Mouse (Mus musculus) erythroblast, embryonic 14.5 days (primary cell): ENCODE results near the gene Ube2q1.

Source experiments
- GATA1 ChIP-seq: IDR thresholded peaks from 2 replicates; pipeline ENCODE4 v1.6.1; 2012; ENCODE audit warnings: low read length, inconsistent platforms, mixed read lengths
- TAL1 ChIP-seq: IDR thresholded peaks from 3 replicates; pipeline ENCODE4 v1.6.1; 2012; ENCODE audit warnings: low read length, inconsistent platforms, mixed read lengths

DNA sequence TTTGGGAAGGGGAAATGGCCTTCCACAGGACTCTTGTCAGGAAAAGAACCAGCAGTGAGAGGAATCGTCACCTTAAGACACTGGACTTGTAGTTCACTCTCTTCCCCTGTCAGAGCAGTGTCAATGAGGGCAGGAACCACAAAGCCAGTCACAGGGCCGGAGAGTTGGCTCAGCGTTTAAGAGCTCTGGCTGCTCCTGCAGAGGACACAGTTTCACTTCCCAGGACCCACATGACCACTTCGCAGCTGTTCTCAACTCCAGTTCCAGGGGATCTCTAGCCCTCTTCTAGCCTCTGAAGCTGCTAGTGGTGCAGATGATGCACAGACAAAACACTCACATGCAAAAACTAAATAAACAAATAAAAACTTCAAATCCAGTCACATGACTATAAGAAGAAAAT is 22.9 kb downstream of the Ube2q1 start:
- TF ChIP-seq GATA1 = no peak
- TF ChIP-seq TAL1 = no peak
